Mouse (Mus musculus): ENCODE measurements around the gene Zfp52. TPM values are rescaled to one million over a fixed set of nuclear protein-coding genes. Genes with fewer than 3 reads are reported as not detected.

The Zfp52 gene
- 5.7 and 7.8 TPM in 2 replicates for total RNA-seq (2014; fragmentation: Nextera tagmentation)
- total RNA-seq (2017), result 6.9 and 7.4 TPM in 2 replicates
- polyA plus RNA-seq (2012), result 0.36 and 0.61 TPM in 2 replicates

DNA sequence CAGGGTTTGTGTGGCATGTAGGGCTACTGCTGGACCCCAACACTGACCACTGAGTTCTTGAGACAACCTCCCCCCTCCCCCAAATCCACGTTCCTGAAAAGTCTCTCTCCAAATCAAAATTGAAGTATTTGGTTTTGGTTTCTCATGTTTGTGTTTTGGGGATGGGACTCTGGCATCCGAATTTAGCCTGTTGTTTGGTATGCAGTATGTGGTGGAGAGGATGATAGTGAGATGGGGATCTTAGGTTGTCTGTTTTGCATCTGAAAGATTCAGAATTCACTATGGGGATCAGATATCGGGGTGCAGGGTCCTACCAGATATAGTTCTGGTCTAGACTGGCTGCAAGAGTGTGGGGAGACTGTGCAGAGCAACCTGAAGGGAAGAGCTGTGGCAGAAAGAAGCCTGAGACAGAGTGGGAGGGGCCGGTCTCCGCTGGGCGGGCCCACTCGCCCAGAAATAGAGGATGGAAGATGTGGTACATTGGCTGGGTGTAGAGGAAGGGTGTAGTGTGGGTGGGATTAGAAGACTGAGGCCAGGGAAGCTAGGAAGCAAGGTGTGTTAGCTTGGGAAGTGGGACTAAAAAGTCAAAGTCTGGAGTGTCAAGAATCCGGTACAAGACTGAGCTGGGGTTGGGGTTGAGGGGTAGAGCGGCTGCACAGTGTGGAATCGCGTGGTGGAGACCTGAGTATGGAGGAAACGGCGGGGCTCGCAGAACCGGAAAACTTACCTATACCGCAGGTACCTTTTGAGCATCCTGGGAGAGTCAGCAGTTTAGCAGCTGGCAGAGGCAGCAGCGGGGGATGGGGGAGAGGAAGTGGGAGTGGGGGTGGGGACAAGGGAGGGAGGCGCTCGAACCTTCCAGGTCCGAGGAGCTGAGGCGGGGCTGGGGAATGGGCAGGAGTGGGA, at the start of gene Zfp52:
Zfp52 (plus strand) TSS at position 444 of the 906 bp plus-strand sequence.
- peak; percentile 52 for DNase-seq (ENCODE audit: low spot score)
- Histone ChIP-seq H3K4me3 (ENCODE audit: low read depth, low read length) (peak within 1 kb of the TSS; percentile 74), H3K27me3 (ENCODE audit: insufficient read depth, low read length) (no peaks in the 10 kb centered on the region), H3K4me1 (ENCODE audit: insufficient read depth, low read depth, low read length) (peaks cover 42% of the 10 kb centered on the region), H3K9me3 (replicated peaks) (no peaks in the 10 kb centered on the region), H3K36me3 (replicated peaks) (no peaks in the 10 kb centered on the region)
- peak; percentile 79 for ATAC-seq (ENCODE audit: extremely low read depth, insufficient number of reproducible peaks, low FRiP score, poor library complexity, severe bottlenecking)
- TF ChIP-seq CTCF (IDR thresholded peaks at IDR 0.05; ENCODE audit: low read depth, low read length) (no peak), TAL1 (conservative IDR thresholded peaks at IDR 0.05; ENCODE audit: low read depth, low read length) (no peak), GATA2 (IDR thresholded peaks at IDR 0.05; ENCODE audit: borderline replicate concordance, low read depth, low read length) (no peak), GATA1 (IDR thresholded peaks at IDR 0.05; ENCODE audit: borderline replicate concordance, low read length) (no peak), POLR2AphosphoS5 (IDR thresholded peaks at IDR 0.05; ENCODE audit: insufficient replicate concordance, low read depth, low read length) (no peak)

GRCm38 (mm10) chr17:21488760-21489499, 46.4 kb upstream of the Zfp52 start, which contains the start of gene Zfp53:
Gene Zfp53 (plus strand): TSS chr17:21488998.
- Histone ChIP-seq H3K9me3 (replicated peaks) (no peaks in the 10 kb centered on the region), H3K4me3 (ENCODE audit: low read depth, low read length) (peak within 1 kb of the TSS; percentile 84), H3K4me1 (ENCODE audit: insufficient read depth, low read depth, low read length) (peaks cover 19% of the 10 kb centered on the region), H3K27me3 (ENCODE audit: insufficient read depth, low read length) (no peaks in the 10 kb centered on the region), H3K36me3 (replicated peaks) (peaks cover 7% of the 10 kb centered on the region)
- DNase-seq (ENCODE audit: low spot score) (peak; percentile 83), ATAC-seq (ENCODE audit: extremely low read depth, insufficient number of reproducible peaks, low FRiP score, poor library complexity, severe bottlenecking) (peak; percentile 100)
- no peak for TF ChIP-seq GATA1 (IDR thresholded peaks at IDR 0.05; ENCODE audit: borderline replicate concordance, low read length)
- no peak for TF ChIP-seq TAL1 (conservative IDR thresholded peaks at IDR 0.05; ENCODE audit: low read depth, low read length)
- no peak for TF ChIP-seq CTCF (IDR thresholded peaks at IDR 0.05; ENCODE audit: low read depth, low read length)
- no peak for TF ChIP-seq POLR2AphosphoS5 (IDR thresholded peaks at IDR 0.05; ENCODE audit: insufficient replicate concordance, low read depth, low read length)

GRCm38 (mm10) chr17:21489500-21490001, 45.8 kb upstream of the Zfp52 start:
- DNase-seq (ENCODE audit: low spot score) (no peak), ATAC-seq (ENCODE audit: extremely low read depth, insufficient number of reproducible peaks, low FRiP score, poor library complexity, severe bottlenecking) (no peak)
- H3K9me3 ChIP-seq (replicated peaks), result no peaks in the 10 kb centered on the region
- TF ChIP-seq GATA1 (IDR thresholded peaks at IDR 0.05; ENCODE audit: borderline replicate concordance, low read length) (no peak), TAL1 (conservative IDR thresholded peaks at IDR 0.05; ENCODE audit: low read depth, low read length) (no peak), GATA2 (IDR thresholded peaks at IDR 0.05; ENCODE audit: borderline replicate concordance, low read depth, low read length) (no peak), POLR2AphosphoS5 (IDR thresholded peaks at IDR 0.05; ENCODE audit: insufficient replicate concordance, low read depth, low read length) (no peak), CTCF (IDR thresholded peaks at IDR 0.05; ENCODE audit: low read depth, low read length) (no peak)
- H3K4me1 ChIP-seq (ENCODE audit: insufficient read depth, low read depth, low read length), result peaks cover 19% of the 10 kb centered on the region
- peaks cover 9% of the 10 kb centered on the region for H3K36me3 ChIP-seq (replicated peaks)
- peak overlapping the region; percentile 84 for H3K4me3 ChIP-seq (ENCODE audit: low read depth, low read length)
- H3K27me3 ChIP-seq (ENCODE audit: insufficient read depth, low read length), result no peaks in the 10 kb centered on the region

- peaks cover 23% of the 10 kb centered on the region for H3K36me3 ChIP-seq (replicated peaks)
- H3K4me3 ChIP-seq (ENCODE audit: low read depth, low read length), result no peak overlapping the region
- DNase-seq (ENCODE audit: low spot score) (no peak), ATAC-seq (ENCODE audit: extremely low read depth, insufficient number of reproducible peaks, low FRiP score, poor library complexity, severe bottlenecking) (no peak)
- H3K27me3 ChIP-seq (ENCODE audit: insufficient read depth, low read length), result no peaks in the 10 kb centered on the region
- H3K4me1 ChIP-seq (ENCODE audit: insufficient read depth, low read depth, low read length), result no peaks in the 10 kb centered on the region
- TF ChIP-seq GATA1 (IDR thresholded peaks at IDR 0.05; ENCODE audit: borderline replicate concordance, low read length) (no peak), POLR2AphosphoS5 (IDR thresholded peaks at IDR 0.05; ENCODE audit: insufficient replicate concordance, low read depth, low read length) (no peak), CTCF (IDR thresholded peaks at IDR 0.05; ENCODE audit: low read depth, low read length) (no peak), TAL1 (conservative IDR thresholded peaks at IDR 0.05; ENCODE audit: low read depth, low read length) (no peak), GATA2 (IDR thresholded peaks at IDR 0.05; ENCODE audit: borderline replicate concordance, low read depth, low read length) (no peak)
- H3K9me3 ChIP-seq (replicated peaks), result peaks cover 4% of the 10 kb centered on the region
Measured at GRCm38 (mm10) chr17:21501365-21501764, 34.0 kb upstream of the Zfp52 start.

GRCm38 (mm10) chr17:21504524-21504923, 30.8 kb upstream of the Zfp52 start:
- Histone ChIP-seq H3K4me3 (ENCODE audit: low read depth, low read length) (no peak overlapping the region), H3K4me1 (ENCODE audit: insufficient read depth, low read depth, low read length) (no peaks in the 10 kb centered on the region), H3K36me3 (replicated peaks) (peaks cover 32% of the 10 kb centered on the region), H3K9me3 (replicated peaks) (no peaks in the 10 kb centered on the region), H3K27me3 (ENCODE audit: insufficient read depth, low read length) (no peaks in the 10 kb centered on the region)
- ATAC-seq (ENCODE audit: extremely low read depth, insufficient number of reproducible peaks, low FRiP score, poor library complexity, severe bottlenecking), result no peak
- TF ChIP-seq CTCF (IDR thresholded peaks at IDR 0.05; ENCODE audit: low read depth, low read length) (no peak), GATA2 (IDR thresholded peaks at IDR 0.05; ENCODE audit: borderline replicate concordance, low read depth, low read length) (no peak)
- DNase-seq (ENCODE audit: low spot score), result no peak

DNA sequence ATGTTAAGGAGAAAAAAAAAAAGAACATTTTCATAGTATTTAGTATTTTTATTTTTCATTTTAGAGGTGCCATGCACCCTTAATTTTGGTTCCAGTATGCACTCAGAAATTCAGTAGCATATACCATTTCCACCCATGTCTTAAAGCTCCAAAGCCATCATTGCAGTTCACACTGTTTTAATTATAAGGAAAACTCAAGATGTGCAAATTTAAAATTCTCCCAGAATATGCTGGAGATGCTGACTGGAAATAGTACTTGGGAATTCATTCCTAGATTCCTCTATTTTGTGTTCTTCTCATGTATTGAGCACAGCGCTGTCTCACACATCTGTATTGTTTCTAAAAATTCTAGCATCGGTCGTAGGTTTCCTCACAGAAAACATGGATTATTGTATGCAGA, 29.1 kb upstream of the Zfp52 start:
- H3K27me3 ChIP-seq (ENCODE audit: insufficient read depth, low read length), result no peaks in the 10 kb centered on the region
- DNase-seq (ENCODE audit: low spot score) (no peak), ATAC-seq (ENCODE audit: extremely low read depth, insufficient number of reproducible peaks, low FRiP score, poor library complexity, severe bottlenecking) (no peak)
- TF ChIP-seq GATA2 (IDR thresholded peaks at IDR 0.05; ENCODE audit: borderline replicate concordance, low read depth, low read length) (no peak), POLR2AphosphoS5 (IDR thresholded peaks at IDR 0.05; ENCODE audit: insufficient replicate concordance, low read depth, low read length) (no peak), GATA1 (IDR thresholded peaks at IDR 0.05; ENCODE audit: borderline replicate concordance, low read length) (no peak), TAL1 (conservative IDR thresholded peaks at IDR 0.05; ENCODE audit: low read depth, low read length) (no peak), CTCF (IDR thresholded peaks at IDR 0.05; ENCODE audit: low read depth, low read length) (no peak)
- H3K36me3 ChIP-seq (replicated peaks), result peaks cover 33% of the 10 kb centered on the region
- no peak overlapping the region for H3K4me3 ChIP-seq (ENCODE audit: low read depth, low read length)
- no peaks in the 10 kb centered on the region for H3K4me1 ChIP-seq (ENCODE audit: insufficient read depth, low read depth, low read length)
- H3K9me3 ChIP-seq (replicated peaks), result no peaks in the 10 kb centered on the region

Measured in G1E (cell line).